Mouse (Mus musculus) lung, adult 2 months (tissue): ENCODE data around the gene Dbi.

Experiments used
- CTCF ChIP-seq: fragments of 200-500 bp; IDR thresholded peaks from 2 replicates; pipeline ENCODE4 v1.5.1; 2011; ENCODE audit warnings: mild to moderate bottlenecking, low read length, control low read depth; ENCODE audit not compliant: insufficient read depth
- POLR2A ChIP-seq: fragments of 200-500 bp; IDR thresholded peaks from 2 replicates; pipeline ENCODE4 v1.6.1; 2011; ENCODE audit warnings: low read depth, mild to moderate bottlenecking, control low read depth, low read length, borderline replicate concordance; ENCODE audit errors: extremely low read depth

GRCm38 (mm10) chr1:120121930-120122530, 1.2 kb upstream of the Dbi start:
- no peak for TF ChIP-seq CTCF
- no peak for TF ChIP-seq POLR2A
